Mouse (Mus musculus): Measurements from ENCODE around the gene Pde4d. TPM values are rescaled to one million over a fixed set of nuclear protein-coding genes. Genes with fewer than 3 reads are reported as not detected.
A peak's percentile ranks its signal among the peaks of the same experiment; 100 is the strongest.

Gene Pde4d
- polyA plus RNA-seq, 1 experiment from 2014 or later, result 18.6 TPM

GRCm38 (mm10) chr13:108596938-108597337 lies 147.2 kb downstream of the Pde4d start:
- 78% methylated on average over 3 of the region's 3 CpGs for WGBS
- no peak overlapping the region for H3K9ac ChIP-seq (ENCODE audit: low read length)

DNA sequence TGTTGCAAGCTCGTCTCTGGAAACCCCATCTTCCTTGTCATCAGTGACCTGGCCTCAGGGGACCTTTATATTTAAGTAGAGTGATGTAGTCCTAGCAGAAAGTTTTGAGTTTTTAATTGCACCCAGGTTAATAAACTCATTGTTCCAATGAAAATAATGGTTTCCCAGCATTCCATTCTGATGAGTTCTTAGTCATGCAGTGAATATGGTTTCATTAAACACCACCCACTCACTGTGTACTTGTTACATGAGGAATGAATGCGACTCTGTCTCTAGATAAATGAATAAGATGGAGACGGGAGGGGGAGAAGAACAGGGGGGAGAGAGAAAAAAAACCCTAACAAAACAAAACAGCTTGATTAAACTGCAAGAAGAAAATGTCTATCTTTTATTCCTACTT lies 148.9 kb downstream of the Pde4d start:
- WGBS, result 83% methylated on average over 3 of the region's 3 CpGs
- H3K27me3 ChIP-seq (replicated peaks; ENCODE audit: control insufficient read depth, insufficient read depth, low read length), result no peaks in the 10 kb centered on the region
- no peaks in the 10 kb centered on the region for H3K36me3 ChIP-seq (ENCODE audit: control insufficient read depth, insufficient read depth, low read length)
- H3K4me1 ChIP-seq (replicated peaks; ENCODE audit: control insufficient read depth, insufficient read depth, low read length), result no peaks in the 10 kb centered on the region
- no peak for ATAC-seq (replicated peaks; ENCODE audit: low FRiP score, low TSS enrichment, low read depth)
- DNase-seq (ENCODE audit: low spot score), result no peak
- H3K9ac ChIP-seq (ENCODE audit: low read length), result no peak overlapping the region
- H3K9me3 ChIP-seq (ENCODE audit: control insufficient read depth, low read length), result no peaks in the 10 kb centered on the region
- no peak overlapping the region for H3K27ac ChIP-seq (ENCODE audit: low read depth)
- no peak overlapping the region for H3K4me3 ChIP-seq (ENCODE audit: low read depth, low read length)
- H3K4me2 ChIP-seq (ENCODE audit: low read length), result no peak overlapping the region

More at GRCm38 (mm10) chr13:108596938-108597337, 147.2 kb downstream of the Pde4d start:
- Histone ChIP-seq H3K4me2 (ENCODE audit: low read length) (no peak overlapping the region), H3K27ac (ENCODE audit: low read depth) (no peak overlapping the region), H3K36me3 (ENCODE audit: control insufficient read depth, insufficient read depth, low read length) (no peaks in the 10 kb centered on the region), H3K4me3 (ENCODE audit: low read depth, low read length) (no peak overlapping the region), H3K9me3 (ENCODE audit: control insufficient read depth, low read length) (no peaks in the 10 kb centered on the region), H3K27me3 (replicated peaks; ENCODE audit: control insufficient read depth, insufficient read depth, low read length) (no peaks in the 10 kb centered on the region), H3K4me1 (replicated peaks; ENCODE audit: control insufficient read depth, insufficient read depth, low read length) (no peaks in the 10 kb centered on the region)
- DNase-seq (ENCODE audit: low spot score) (no peak), ATAC-seq (replicated peaks; ENCODE audit: low FRiP score, low TSS enrichment, low read depth) (no peak)

DNA sequence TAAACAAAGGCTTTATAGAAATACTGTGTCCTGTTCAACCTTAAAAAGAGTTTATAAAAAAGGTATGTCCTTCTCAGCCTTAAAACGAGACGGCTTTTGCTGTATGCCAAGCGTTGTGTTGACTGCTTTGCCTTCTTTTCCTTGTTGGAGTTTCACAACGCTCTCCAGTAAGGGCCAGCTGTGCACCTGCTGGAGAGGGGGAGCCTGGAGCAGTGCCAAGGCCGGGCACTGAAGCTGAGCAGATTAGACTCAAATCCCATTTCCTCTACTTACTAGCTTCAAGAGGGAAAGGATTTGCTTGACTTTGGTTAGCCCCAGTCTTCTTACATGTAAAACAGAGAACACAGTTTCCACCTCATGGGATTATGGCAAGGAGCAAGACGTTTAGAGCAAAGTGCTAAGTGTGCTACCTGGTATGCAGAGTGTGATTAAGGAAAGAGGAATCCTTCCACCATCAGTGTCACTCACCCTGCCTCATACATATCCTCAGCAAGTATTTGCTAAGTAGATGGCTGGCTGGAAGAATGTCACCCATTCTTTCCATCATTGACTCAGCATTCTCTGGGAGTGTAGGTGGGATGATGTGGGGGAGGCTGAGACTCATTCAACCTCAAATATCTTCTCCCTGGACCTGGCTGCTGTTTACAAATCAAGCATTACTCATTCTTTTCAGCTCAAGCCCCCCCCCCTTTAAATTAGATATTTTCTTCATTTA lies 149.6 kb downstream of the Pde4d start:
- H3K27ac ChIP-seq (ENCODE audit: low read depth), result no peak overlapping the region
- no peaks in the 10 kb centered on the region for H3K27me3 ChIP-seq (replicated peaks; ENCODE audit: control insufficient read depth, insufficient read depth, low read length)
- H3K36me3 ChIP-seq (ENCODE audit: control insufficient read depth, insufficient read depth, low read length), result no peaks in the 10 kb centered on the region
- H3K9me3 ChIP-seq (ENCODE audit: control insufficient read depth, low read length), result no peaks in the 10 kb centered on the region
- no peak for ATAC-seq (replicated peaks; ENCODE audit: low FRiP score, low TSS enrichment, low read depth)
- H3K4me3 ChIP-seq (ENCODE audit: low read depth, low read length), result no peak overlapping the region
- H3K4me1 ChIP-seq (replicated peaks; ENCODE audit: control insufficient read depth, insufficient read depth, low read length), result no peaks in the 10 kb centered on the region
- no peak overlapping the region for H3K4me2 ChIP-seq (ENCODE audit: low read length)
- 73% methylated on average over 6 of the region's 6 CpGs for WGBS
- H3K9ac ChIP-seq (ENCODE audit: low read length), result no peak overlapping the region
- no peak for DNase-seq (ENCODE audit: low spot score)

- Histone ChIP-seq H3K9me3 (ENCODE audit: control insufficient read depth, low read length) (no peaks in the 10 kb centered on the region), H3K9ac (ENCODE audit: low read length) (no peak overlapping the region), H3K4me1 (replicated peaks; ENCODE audit: control insufficient read depth, insufficient read depth, low read length) (no peaks in the 10 kb centered on the region), H3K4me3 (ENCODE audit: low read depth, low read length) (no peak overlapping the region), H3K36me3 (ENCODE audit: control insufficient read depth, insufficient read depth, low read length) (no peaks in the 10 kb centered on the region), H3K27ac (ENCODE audit: low read depth) (no peak overlapping the region), H3K4me2 (ENCODE audit: low read length) (no peak overlapping the region), H3K27me3 (replicated peaks; ENCODE audit: control insufficient read depth, insufficient read depth, low read length) (no peaks in the 10 kb centered on the region)
- no peak for ATAC-seq (replicated peaks; ENCODE audit: low FRiP score, low TSS enrichment, low read depth)
- no peak for DNase-seq (ENCODE audit: low spot score)
- 90% methylated on average over 2 of the region's 2 CpGs for WGBS
These were observed 151.3 kb downstream of the Pde4d start for GRCm38 (mm10) chr13:108601021-108601420.

DNA sequence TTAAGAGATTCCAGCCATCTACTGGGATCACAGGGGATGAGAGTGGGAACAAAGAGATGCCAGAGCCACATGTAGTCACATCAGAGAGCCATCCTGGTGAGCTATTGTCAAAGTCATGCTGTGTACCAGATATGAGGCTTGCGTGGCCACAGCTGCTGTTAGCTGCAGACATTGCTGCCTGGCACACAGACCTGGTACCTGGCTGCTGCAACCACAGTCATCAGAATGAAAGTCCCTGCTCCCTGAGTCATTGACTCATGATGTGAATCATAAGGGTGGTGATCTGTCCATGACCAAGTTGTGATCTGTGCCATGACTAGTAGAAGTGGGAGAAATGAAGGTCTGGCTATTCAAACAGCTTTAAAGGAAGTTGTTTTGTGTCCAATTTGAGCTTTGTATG lies 153.8 kb downstream of the Pde4d start:
- WGBS, result 56% methylated on average over 1 of the region's 1 CpGs
- H3K27me3 ChIP-seq (replicated peaks; ENCODE audit: control insufficient read depth, insufficient read depth, low read length), result no peaks in the 10 kb centered on the region
- H3K9me3 ChIP-seq (ENCODE audit: control insufficient read depth, low read length), result no peaks in the 10 kb centered on the region
- H3K4me3 ChIP-seq (ENCODE audit: low read depth, low read length), result no peak overlapping the region
- no peaks in the 10 kb centered on the region for H3K4me1 ChIP-seq (replicated peaks; ENCODE audit: control insufficient read depth, insufficient read depth, low read length)
- H3K36me3 ChIP-seq (ENCODE audit: control insufficient read depth, insufficient read depth, low read length), result no peaks in the 10 kb centered on the region
- no peak overlapping the region for H3K27ac ChIP-seq (ENCODE audit: low read depth)
- H3K4me2 ChIP-seq (ENCODE audit: low read length), result no peak overlapping the region
- DNase-seq (ENCODE audit: low spot score) (no peak), ATAC-seq (replicated peaks; ENCODE audit: low FRiP score, low TSS enrichment, low read depth) (no peak)
- no peak overlapping the region for H3K9ac ChIP-seq (ENCODE audit: low read length)

- H3K9me3 ChIP-seq (ENCODE audit: control insufficient read depth, low read length), result no peaks in the 10 kb centered on the region
- ATAC-seq (replicated peaks; ENCODE audit: low FRiP score, low TSS enrichment, low read depth) (no peak), DNase-seq (ENCODE audit: low spot score) (no peak)
- no peak overlapping the region for H3K4me2 ChIP-seq (ENCODE audit: low read length)
- H3K27ac ChIP-seq (ENCODE audit: low read depth), result no peak overlapping the region
- no peaks in the 10 kb centered on the region for H3K27me3 ChIP-seq (replicated peaks; ENCODE audit: control insufficient read depth, insufficient read depth, low read length)
- H3K9ac ChIP-seq (ENCODE audit: low read length), result no peak overlapping the region
- no peaks in the 10 kb centered on the region for H3K36me3 ChIP-seq (ENCODE audit: control insufficient read depth, insufficient read depth, low read length)
- no peaks in the 10 kb centered on the region for H3K4me1 ChIP-seq (replicated peaks; ENCODE audit: control insufficient read depth, insufficient read depth, low read length)
- H3K4me3 ChIP-seq (ENCODE audit: low read depth, low read length), result no peak overlapping the region
These were observed 154.5 kb downstream of the Pde4d start for GRCm38 (mm10) chr13:108604213-108604612.

DNA sequence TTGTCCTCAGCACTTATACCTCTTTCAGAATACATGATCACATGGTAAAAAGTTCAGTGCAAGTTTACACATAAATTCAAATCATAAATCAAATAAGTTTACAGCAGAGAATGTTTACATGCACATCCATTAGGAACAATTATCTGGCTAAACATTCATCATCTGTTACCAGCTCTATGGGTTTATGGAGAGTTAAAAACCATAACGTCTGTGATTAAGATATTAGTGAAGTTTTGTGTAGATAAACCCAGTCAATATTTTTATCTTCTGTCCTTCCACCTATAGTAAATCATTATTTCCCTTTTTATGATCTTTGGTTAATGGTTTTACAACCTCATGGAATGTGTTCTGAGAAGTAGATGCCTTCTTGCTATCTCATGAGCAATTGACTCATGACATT lies 168.5 kb downstream of the Pde4d start:
- H3K27me3 ChIP-seq (replicated peaks; ENCODE audit: control insufficient read depth, insufficient read depth, low read length), result no peaks in the 10 kb centered on the region
- no peaks in the 10 kb centered on the region for H3K36me3 ChIP-seq (ENCODE audit: control insufficient read depth, insufficient read depth, low read length)
- 35% methylated on average over 1 of the region's 1 CpGs for WGBS
- ATAC-seq (replicated peaks; ENCODE audit: low FRiP score, low TSS enrichment, low read depth) (peak; percentile 55; the same call in 1 of the 2 replicates), DNase-seq (ENCODE audit: low spot score) (no peak)
- no peak overlapping the region for H3K4me2 ChIP-seq (ENCODE audit: low read length)
- no peak overlapping the region for H3K9ac ChIP-seq (ENCODE audit: low read length)
- 0 out of 2 replicates have a peak, but pooled peaks cover 5% of the 10 kb centered on the region for H3K9me3 ChIP-seq (ENCODE audit: control insufficient read depth, low read length)
- no peak overlapping the region for H3K27ac ChIP-seq (ENCODE audit: low read depth)
- no peak overlapping the region for H3K4me3 ChIP-seq (ENCODE audit: low read depth, low read length)
- H3K4me1 ChIP-seq (replicated peaks; ENCODE audit: control insufficient read depth, insufficient read depth, low read length), result no peaks in the 10 kb centered on the region

GRCm38 (mm10) chr13:108622681-108623080 lies 172.9 kb downstream of the Pde4d start:
- DNase-seq (ENCODE audit: low spot score) (no peak), ATAC-seq (replicated peaks; ENCODE audit: low FRiP score, low TSS enrichment, low read depth) (no peak)
- Histone ChIP-seq H3K36me3 (ENCODE audit: control insufficient read depth, insufficient read depth, low read length) (no peaks in the 10 kb centered on the region), H3K9ac (ENCODE audit: low read length) (no peak overlapping the region), H3K4me3 (ENCODE audit: low read depth, low read length) (no peak overlapping the region), H3K9me3 (ENCODE audit: control insufficient read depth, low read length) (no peaks in the 10 kb centered on the region), H3K27ac (ENCODE audit: low read depth) (no peak overlapping the region), H3K4me2 (ENCODE audit: low read length) (no peak overlapping the region), H3K4me1 (replicated peaks; ENCODE audit: control insufficient read depth, insufficient read depth, low read length) (0 out of 2 replicates have a peak, but pooled peaks cover 3% of the 10 kb centered on the region), H3K27me3 (replicated peaks; ENCODE audit: control insufficient read depth, insufficient read depth, low read length) (no peaks in the 10 kb centered on the region)
- WGBS, result 65% methylated on average over 4 of the region's 4 CpGs

GRCm38 (mm10) chr13:108623929-108624328 lies 174.2 kb downstream of the Pde4d start:
- Histone ChIP-seq H3K27ac (ENCODE audit: low read depth) (no peak overlapping the region), H3K4me3 (ENCODE audit: low read depth, low read length) (no peak overlapping the region), H3K4me2 (ENCODE audit: low read length) (no peak overlapping the region), H3K27me3 (replicated peaks; ENCODE audit: control insufficient read depth, insufficient read depth, low read length) (no peaks in the 10 kb centered on the region), H3K36me3 (ENCODE audit: control insufficient read depth, insufficient read depth, low read length) (no peaks in the 10 kb centered on the region), H3K4me1 (replicated peaks; ENCODE audit: control insufficient read depth, insufficient read depth, low read length) (0 out of 2 replicates have a peak, but pooled peaks cover 3% of the 10 kb centered on the region), H3K9me3 (ENCODE audit: control insufficient read depth, low read length) (no peaks in the 10 kb centered on the region), H3K9ac (ENCODE audit: low read length) (no peak overlapping the region)
- ATAC-seq (replicated peaks; ENCODE audit: low FRiP score, low TSS enrichment, low read depth) (no peak), DNase-seq (ENCODE audit: low spot score) (no peak)
- WGBS, result 78% methylated on average over 3 of the region's 3 CpGs
